Mouse (Mus musculus): ENCODE measurements around the gene Nags. TPM values are rescaled to one million over a fixed set of nuclear protein-coding genes. Genes with fewer than 3 reads are reported as not detected.

Nags gene
- polyA plus RNA-seq, 1 experiment from 2014 or later = not detected

GRCm38 (mm10) chr11:102165971-102166722 lies 20.8 kb downstream of the Nags start:
- 82% methylated on average over 6 of the region's 6 CpGs for WGBS
- no peaks in the 10 kb centered on the region for H3K27me3 ChIP-seq (replicated peaks; ENCODE audit: low read depth, poor library complexity, severe bottlenecking)
- H3K36me3 ChIP-seq (replicated peaks) = peaks cover 98% of the 10 kb centered on the region

GRCm38 (mm10) chr11:102167539-102167938 lies 22.2 kb downstream of the Nags start:
- Histone ChIP-seq H3K27ac (replicated peaks) (no peak overlapping the region), H3K36me3 (replicated peaks) (peaks cover 97% of the 10 kb centered on the region), H3K9me3 (no peaks in the 10 kb centered on the region), H3K4me3 (no peak overlapping the region), H3K4me1 (no peaks in the 10 kb centered on the region), H3K27me3 (replicated peaks; ENCODE audit: low read depth, poor library complexity, severe bottlenecking) (no peaks in the 10 kb centered on the region)
- no peak for DNase-seq (ENCODE audit: low spot score)
- WGBS = 92% methylated on average over 5 of the region's 5 CpGs

More at GRCm38 (mm10) chr11:102165971-102166722, 20.8 kb downstream of the Nags start:
- no peak overlapping the region for H3K4me3 ChIP-seq
- H3K9me3 ChIP-seq = no peaks in the 10 kb centered on the region
- no peaks in the 10 kb centered on the region for H3K4me1 ChIP-seq
- no peak for DNase-seq (ENCODE audit: low spot score)
- H3K27ac ChIP-seq (replicated peaks) = no peak overlapping the region

GRCm38 (mm10) chr11:102168689-102169088 lies 23.4 kb downstream of the Nags start:
- Histone ChIP-seq H3K27ac (replicated peaks) (no peak overlapping the region), H3K27me3 (replicated peaks; ENCODE audit: low read depth, poor library complexity, severe bottlenecking) (no peaks in the 10 kb centered on the region), H3K4me1 (no peaks in the 10 kb centered on the region), H3K4me3 (no peak overlapping the region), H3K36me3 (replicated peaks) (peaks cover 95% of the 10 kb centered on the region), H3K9me3 (no peaks in the 10 kb centered on the region)
- DNase-seq (ENCODE audit: low spot score) = no peak
- 90% methylated on average over 5 of the region's 5 CpGs for WGBS

- Histone ChIP-seq H3K27me3 (replicated peaks; ENCODE audit: low read depth, poor library complexity, severe bottlenecking) (no peaks in the 10 kb centered on the region), H3K36me3 (replicated peaks) (peaks cover 83% of the 10 kb centered on the region), H3K27ac (replicated peaks) (no peak overlapping the region), H3K4me1 (peaks cover 13% of the 10 kb centered on the region), H3K4me3 (no peak overlapping the region), H3K9me3 (no peaks in the 10 kb centered on the region)
- no peak for DNase-seq (ENCODE audit: low spot score)
Measured at GRCm38 (mm10) chr11:102179836-102180235, 34.5 kb downstream of the Nags start.

GRCm38 (mm10) chr11:102184253-102184645 lies 38.9 kb downstream of the Nags start:
- WGBS = 7% methylated on average over 7 of the region's 7 CpGs
- DNase-seq (ENCODE audit: low spot score) = no peak
- H3K27ac ChIP-seq (replicated peaks) = peak overlapping the region; percentile 94
- no peaks in the 10 kb centered on the region for H3K27me3 ChIP-seq (replicated peaks; ENCODE audit: low read depth, poor library complexity, severe bottlenecking)
- H3K4me3 ChIP-seq = peak overlapping the region; percentile 72
- no peaks in the 10 kb centered on the region for H3K9me3 ChIP-seq
- H3K4me1 ChIP-seq = peaks cover 24% of the 10 kb centered on the region
- peaks cover 39% of the 10 kb centered on the region for H3K36me3 ChIP-seq (replicated peaks)

- peak within 1 kb of the TSS; percentile 94 for H3K27ac ChIP-seq (replicated peaks)
- H3K4me3 ChIP-seq = peak within 1 kb of the TSS; percentile 72
- H3K27me3 ChIP-seq (replicated peaks; ENCODE audit: low read depth, poor library complexity, severe bottlenecking) = no peaks in the 10 kb centered on the region
- DNase-seq (ENCODE audit: low spot score) = peak; percentile 96
- peaks cover 30% of the 10 kb centered on the region for H3K4me1 ChIP-seq
- H3K36me3 ChIP-seq (replicated peaks) = peaks cover 33% of the 10 kb centered on the region
- under 1% methylated on average over 70 of the region's 70 CpGs for WGBS
- no peaks in the 10 kb centered on the region for H3K9me3 ChIP-seq
Measured at GRCm38 (mm10) chr11:102184646-102185495, 39.6 kb downstream of the Nags start, which contains the start of gene Lsm12. Gene Lsm12, minus strand, starts transcription at chr11:102185296.

- H3K4me3 ChIP-seq = peak overlapping the region; percentile 72
- peaks cover 25% of the 10 kb centered on the region for H3K36me3 ChIP-seq (replicated peaks)
- peaks cover 38% of the 10 kb centered on the region for H3K4me1 ChIP-seq
- no peaks in the 10 kb centered on the region for H3K27me3 ChIP-seq (replicated peaks; ENCODE audit: low read depth, poor library complexity, severe bottlenecking)
- DNase-seq (ENCODE audit: low spot score) = no peak
- peak overlapping the region; percentile 94 for H3K27ac ChIP-seq (replicated peaks)
- WGBS = 65% methylated on average over 3 of the region's 3 CpGs
- no peaks in the 10 kb centered on the region for H3K9me3 ChIP-seq
Measured at GRCm38 (mm10) chr11:102185677-102186076, 40.4 kb downstream of the Nags start.

GRCm38 (mm10) chr11:102186235-102186634 lies 40.9 kb downstream of the Nags start:
- no peak for DNase-seq (ENCODE audit: low spot score)
- peaks cover 44% of the 10 kb centered on the region for H3K4me1 ChIP-seq
- no peak overlapping the region for H3K4me3 ChIP-seq
- no peaks in the 10 kb centered on the region for H3K27me3 ChIP-seq (replicated peaks; ENCODE audit: low read depth, poor library complexity, severe bottlenecking)
- 83% methylated on average over 1 of the region's 1 CpGs for WGBS
- peaks cover 19% of the 10 kb centered on the region for H3K36me3 ChIP-seq (replicated peaks)
- no peaks in the 10 kb centered on the region for H3K9me3 ChIP-seq
- no peak overlapping the region for H3K27ac ChIP-seq (replicated peaks)

GRCm38 (mm10) chr11:102188980-102189379 lies 43.7 kb downstream of the Nags start:
- DNase-seq (ENCODE audit: low spot score) = no peak
- peaks cover 24% of the 10 kb centered on the region for H3K36me3 ChIP-seq (replicated peaks)
- H3K27me3 ChIP-seq (replicated peaks; ENCODE audit: low read depth, poor library complexity, severe bottlenecking) = no peaks in the 10 kb centered on the region
- peak overlapping the region; percentile 76 for H3K4me3 ChIP-seq
- no peaks in the 10 kb centered on the region for H3K9me3 ChIP-seq
- 70% methylated on average over 6 of the region's 6 CpGs for WGBS
- H3K4me1 ChIP-seq = peaks cover 36% of the 10 kb centered on the region
- H3K27ac ChIP-seq (replicated peaks) = peak overlapping the region; percentile 85

GRCm38 (mm10) chr11:102189461-102190436 lies 44.4 kb downstream of the Nags start, which contains the start of gene G6pc3:
Gene G6pc3, plus strand, starts transcription at chr11:102189620.
- 3% methylated on average over 50 of the region's 50 CpGs for WGBS
- peaks cover 31% of the 10 kb centered on the region for H3K36me3 ChIP-seq (replicated peaks)
- H3K4me1 ChIP-seq = peaks cover 33% of the 10 kb centered on the region
- H3K27ac ChIP-seq (replicated peaks) = peak within 1 kb of the TSS; percentile 85
- peak within 1 kb of the TSS; percentile 76 for H3K4me3 ChIP-seq
- no peaks in the 10 kb centered on the region for H3K9me3 ChIP-seq
- H3K27me3 ChIP-seq (replicated peaks; ENCODE audit: low read depth, poor library complexity, severe bottlenecking) = no peaks in the 10 kb centered on the region
- DNase-seq (ENCODE audit: low spot score) = peak; percentile 91

GRCm38 (mm10) chr11:102190848-102191247 lies 45.5 kb downstream of the Nags start:
- 35% methylated on average over 4 of the region's 4 CpGs for WGBS
- peaks cover 27% of the 10 kb centered on the region for H3K4me1 ChIP-seq
- H3K36me3 ChIP-seq (replicated peaks) = peaks cover 42% of the 10 kb centered on the region
- no peaks in the 10 kb centered on the region for H3K27me3 ChIP-seq (replicated peaks; ENCODE audit: low read depth, poor library complexity, severe bottlenecking)
- no peak for DNase-seq (ENCODE audit: low spot score)
- H3K4me3 ChIP-seq = peak overlapping the region; percentile 76
- no peaks in the 10 kb centered on the region for H3K9me3 ChIP-seq
- peak overlapping the region; percentile 19 for H3K27ac ChIP-seq (replicated peaks)

Measured in embryonic facial prominence, embryonic 10.5 days (tissue).